Mouse (Mus musculus): ENCODE results near the gene Spa17. TPM values are rescaled to one million over a fixed set of nuclear protein-coding genes. Genes with fewer than 3 reads are reported as not detected.

Spa17 gene
- polyA plus RNA-seq, 1 experiment from 2014 or later, result 7.3 TPM

DNA sequence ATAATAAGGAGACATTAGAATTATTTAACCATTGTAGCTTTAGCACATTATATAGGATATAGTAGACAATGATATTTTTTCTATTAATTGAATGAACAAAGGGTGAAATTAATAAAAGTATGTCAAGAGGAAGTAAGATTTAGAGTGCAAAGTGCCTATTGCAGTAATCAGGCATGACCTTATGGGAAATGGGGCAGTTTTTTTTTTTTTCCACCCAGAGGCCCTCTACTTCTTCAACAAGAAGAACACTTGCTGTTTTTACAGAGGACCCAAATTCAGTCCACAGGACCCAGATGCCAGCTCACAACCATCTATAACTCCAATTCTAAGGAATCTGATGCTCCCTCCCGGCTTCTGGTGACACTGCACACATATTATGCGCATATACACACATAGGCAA is 52.9 kb downstream of the Spa17 start:
- no peak overlapping the region for H3K9ac ChIP-seq (ENCODE audit: low read length)
- no peaks in the 10 kb centered on the region for H3K27me3 ChIP-seq (ENCODE audit: control insufficient read depth, insufficient read depth, low read length)
- H3K4me2 ChIP-seq (ENCODE audit: low read length), result no peak overlapping the region
- no peak overlapping the region for H3K27ac ChIP-seq (replicated peaks in 1 of 2; ENCODE audit: control insufficient read depth in 1 of 2, insufficient read depth in 1 of 2, low read depth in 2 of 2, low read length in 2 of 2)
- no peaks in the 10 kb centered on the region for H3K36me3 ChIP-seq (ENCODE audit: control insufficient read depth, insufficient read depth, low read length)
- 86% methylated on average over 2 of the region's 2 CpGs for WGBS
- H3K4me1 ChIP-seq (ENCODE audit: control insufficient read depth in 2 of 2, insufficient read depth in 2 of 2, low read length in 2 of 2), result no peaks in the 10 kb centered on the region
- no peak for ATAC-seq (ENCODE audit: insufficient number of reproducible peaks, insufficient read depth, low FRiP score, low read depth)
- H3K9me3 ChIP-seq (ENCODE audit: control insufficient read depth, low read length), result no peaks in the 10 kb centered on the region
- H3K4me3 ChIP-seq (ENCODE audit: control insufficient read depth in 1 of 2, insufficient read depth in 1 of 2, low read depth in 1 of 2, low read length in 2 of 2), result no peak overlapping the region

DNA sequence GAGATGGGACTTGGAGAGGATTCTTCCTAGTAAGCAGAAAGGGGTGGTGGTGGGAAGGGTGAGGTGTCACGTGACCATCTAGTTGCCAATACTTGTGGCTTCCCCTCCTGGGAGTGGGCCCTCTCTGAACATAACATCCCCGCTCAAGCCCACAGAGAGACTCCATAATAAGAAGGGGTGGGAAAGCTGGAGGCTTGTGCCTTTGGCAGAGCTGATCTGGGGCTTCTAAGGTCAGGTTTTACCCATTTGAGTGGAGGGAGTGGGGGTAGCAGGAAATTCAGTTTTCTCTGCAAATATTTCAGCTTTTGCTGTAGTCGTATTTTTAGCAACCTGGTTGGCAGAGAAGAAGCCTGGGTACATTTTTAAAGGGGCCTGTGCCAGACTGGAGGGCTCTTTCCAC is 57.2 kb downstream of the Spa17 start:
- no peak for ATAC-seq (ENCODE audit: insufficient number of reproducible peaks, insufficient read depth, low FRiP score, low read depth)
- H3K9me3 ChIP-seq (ENCODE audit: control insufficient read depth, low read length), result no peaks in the 10 kb centered on the region
- no peak overlapping the region for H3K4me3 ChIP-seq (ENCODE audit: control insufficient read depth in 1 of 2, insufficient read depth in 1 of 2, low read depth in 1 of 2, low read length in 2 of 2)
- H3K4me1 ChIP-seq (ENCODE audit: control insufficient read depth in 2 of 2, insufficient read depth in 2 of 2, low read length in 2 of 2), result peaks cover 10 to 18% of the 10 kb centered on the region in 2 experiments; a peak in 3 of 4 replicates
- no peak overlapping the region for H3K4me2 ChIP-seq (ENCODE audit: low read length)
- WGBS, result 78% methylated on average over 3 of the region's 3 CpGs
- no peak overlapping the region for H3K9ac ChIP-seq (ENCODE audit: low read length)
- no peak overlapping the region for H3K27ac ChIP-seq (replicated peaks in 1 of 2; ENCODE audit: control insufficient read depth in 1 of 2, insufficient read depth in 1 of 2, low read depth in 2 of 2, low read length in 2 of 2)
- peaks cover 31% of the 10 kb centered on the region for H3K27me3 ChIP-seq (ENCODE audit: control insufficient read depth, insufficient read depth, low read length)
- no peaks in the 10 kb centered on the region for H3K36me3 ChIP-seq (ENCODE audit: control insufficient read depth, insufficient read depth, low read length)

DNA sequence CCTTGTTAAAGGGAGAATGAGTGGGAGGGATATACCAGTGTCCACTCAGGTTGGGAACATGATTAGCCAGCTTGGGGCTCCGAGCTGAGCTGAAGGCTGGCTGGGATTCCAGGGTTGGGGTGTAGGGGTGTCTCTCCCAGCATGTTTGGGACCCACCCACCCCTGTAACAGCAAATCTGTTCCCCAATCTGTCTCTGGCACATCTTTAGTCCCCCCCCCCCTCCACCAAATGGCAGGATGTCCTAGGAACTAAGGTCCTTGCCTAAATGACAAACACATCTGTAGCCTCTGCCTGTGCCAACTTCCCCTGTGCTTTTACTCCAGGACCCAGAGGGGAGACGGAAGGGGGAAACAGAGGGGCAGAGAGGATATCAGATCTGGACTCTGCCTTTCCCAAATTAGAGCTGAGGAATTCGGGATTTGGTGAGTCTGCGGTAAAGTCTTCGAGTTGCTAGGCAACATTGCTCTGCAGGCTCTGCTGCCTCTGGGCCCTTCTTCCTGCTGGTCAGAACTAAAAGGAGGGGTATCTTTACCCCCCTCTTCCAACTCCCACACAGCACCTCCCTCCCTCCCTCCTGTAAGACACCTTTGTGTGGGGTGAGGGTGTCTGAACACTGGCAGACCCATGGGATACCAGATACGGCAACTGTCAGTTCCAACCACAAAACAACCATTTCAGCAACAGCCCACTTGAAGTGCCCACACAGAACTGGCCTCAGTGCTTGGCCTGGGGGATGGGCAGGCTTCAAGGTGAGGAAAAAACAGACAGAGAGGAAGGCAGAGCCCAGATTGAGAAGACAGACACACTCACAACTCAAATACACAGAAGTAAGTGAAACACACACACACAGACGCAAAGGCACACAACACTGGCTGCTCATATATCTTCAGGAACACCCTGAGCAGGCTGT is 58.4 kb downstream of the Spa17 start, which contains the start of gene Siae:
Siae (plus strand) TSS at position 861 of the 911 bp plus-strand sequence.
- no peak for ATAC-seq (ENCODE audit: insufficient number of reproducible peaks, insufficient read depth, low FRiP score, low read depth)
- H3K9ac ChIP-seq (ENCODE audit: low read length), result no peak within 1 kb of the TSS
- H3K27me3 ChIP-seq (ENCODE audit: control insufficient read depth, insufficient read depth, low read length), result peaks cover 44% of the 10 kb centered on the region
- no peak within 1 kb of the TSS for H3K27ac ChIP-seq (replicated peaks in 1 of 2; ENCODE audit: control insufficient read depth in 1 of 2, insufficient read depth in 1 of 2, low read depth in 2 of 2, low read length in 2 of 2)
- peaks cover 10 to 18% of the 10 kb centered on the region in 2 experiments; a peak in 3 of 4 replicates for H3K4me1 ChIP-seq (ENCODE audit: control insufficient read depth in 2 of 2, insufficient read depth in 2 of 2, low read length in 2 of 2)
- WGBS, result 25% methylated on average over 7 of the region's 7 CpGs
- no peaks in the 10 kb centered on the region for H3K36me3 ChIP-seq (ENCODE audit: control insufficient read depth, insufficient read depth, low read length)
- no peaks in the 10 kb centered on the region for H3K9me3 ChIP-seq (ENCODE audit: control insufficient read depth, low read length)
- H3K4me3 ChIP-seq (ENCODE audit: control insufficient read depth in 1 of 2, insufficient read depth in 1 of 2, low read depth in 1 of 2, low read length in 2 of 2), result no peak within 1 kb of the TSS
- no peak within 1 kb of the TSS for H3K4me2 ChIP-seq (ENCODE audit: low read length)

DNA sequence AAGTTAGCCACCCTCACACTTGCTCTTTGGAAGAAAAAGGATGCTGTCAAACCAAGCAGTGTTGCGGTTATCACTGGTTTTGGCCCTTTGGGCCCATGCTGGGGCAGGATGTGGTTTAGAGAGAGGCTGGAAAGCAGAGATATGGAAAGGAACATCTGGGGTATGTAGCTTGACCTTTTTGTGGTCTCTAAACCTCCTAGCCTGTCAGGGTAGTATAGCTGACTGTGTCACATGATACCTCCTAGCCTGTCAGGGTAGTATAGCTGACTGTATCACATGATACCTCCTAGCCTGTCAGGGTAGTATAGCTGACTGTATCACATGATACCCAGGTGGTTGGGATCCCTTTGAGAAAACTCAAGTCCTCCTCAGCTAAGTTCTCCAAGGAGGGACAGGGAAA is 59.2 kb downstream of the Spa17 start:
- H3K27me3 ChIP-seq (ENCODE audit: control insufficient read depth, insufficient read depth, low read length), result peaks cover 47% of the 10 kb centered on the region
- no peak for ATAC-seq (ENCODE audit: insufficient number of reproducible peaks, insufficient read depth, low FRiP score, low read depth)
- no peak overlapping the region for H3K27ac ChIP-seq (replicated peaks in 1 of 2; ENCODE audit: control insufficient read depth in 1 of 2, insufficient read depth in 1 of 2, low read depth in 2 of 2, low read length in 2 of 2)
- H3K4me3 ChIP-seq (ENCODE audit: control insufficient read depth in 1 of 2, insufficient read depth in 1 of 2, low read depth in 1 of 2, low read length in 2 of 2), result no peak overlapping the region
- no peak overlapping the region for H3K4me2 ChIP-seq (ENCODE audit: low read length)
- no peaks in the 10 kb centered on the region for H3K9me3 ChIP-seq (ENCODE audit: control insufficient read depth, low read length)
- H3K4me1 ChIP-seq (ENCODE audit: control insufficient read depth in 2 of 2, insufficient read depth in 2 of 2, low read length in 2 of 2), result peaks cover 10 to 18% of the 10 kb centered on the region in 2 experiments; a peak in 3 of 4 replicates
- H3K9ac ChIP-seq (ENCODE audit: low read length), result no peak overlapping the region
- 76% methylated on average over 1 of the region's 1 CpGs for WGBS
- H3K36me3 ChIP-seq (ENCODE audit: control insufficient read depth, insufficient read depth, low read length), result no peaks in the 10 kb centered on the region

Other genes starting within 250 kb of the Spa17 start
- gene Hepacam, start 246.4 kb downstream of the Spa17 start, polyA plus RNA-seq (2014; fragmentation: Nextera tagmentation; extraction: Ambion mirVana), result not detected in 2 replicates
- gene Robo4, start 211.8 kb downstream of the Spa17 start, polyA plus RNA-seq (2014; fragmentation: Nextera tagmentation; extraction: Ambion mirVana), result 10.4 and 11.3 TPM in 2 replicates
- gene Robo3, start 180.5 kb downstream of the Spa17 start, polyA plus RNA-seq (2014; fragmentation: Nextera tagmentation; extraction: Ambion mirVana), result 0.15 and 0.16 TPM in 2 replicates
- gene Msantd2, start 124.4 kb downstream of the Spa17 start, polyA plus RNA-seq (2014; fragmentation: Nextera tagmentation; extraction: Ambion mirVana), result 13.8 and 17.5 TPM in 2 replicates
- 78.2 and 81.9 TPM in 2 replicates for gene Esam, start 85.6 kb downstream of the Spa17 start, polyA plus RNA-seq (2014; fragmentation: Nextera tagmentation; extraction: Ambion mirVana)
- gene Vsig2, start 74.5 kb downstream of the Spa17 start, polyA plus RNA-seq (2014; fragmentation: Nextera tagmentation; extraction: Ambion mirVana), result 0.74 and 1.6 TPM in 2 replicates
- gene Nrgn, start 60.8 kb downstream of the Spa17 start, polyA plus RNA-seq (2014; fragmentation: Nextera tagmentation; extraction: Ambion mirVana), result 3.5 and 3.8 TPM in 2 replicates
- 12.0 and 12.7 TPM in 2 replicates for gene Siae, start 58.0 kb downstream of the Spa17 start, polyA plus RNA-seq (2014; fragmentation: Nextera tagmentation; extraction: Ambion mirVana)
- 113 and 126 TPM in 2 replicates for gene Tbrg1, start 43.6 kb upstream of the Spa17 start, polyA plus RNA-seq (2014; fragmentation: Nextera tagmentation; extraction: Ambion mirVana)
- gene Panx3, start 55.5 kb upstream of the Spa17 start, polyA plus RNA-seq (2014; fragmentation: Nextera tagmentation; extraction: Ambion mirVana), result not detected in 2 replicates
- gene Olfr160, start 102.5 kb upstream of the Spa17 start, polyA plus RNA-seq (2014; fragmentation: Nextera tagmentation; extraction: Ambion mirVana), result not detected in 2 replicates
- gene Olfr874, start 131.4 kb upstream of the Spa17 start, polyA plus RNA-seq (2014; fragmentation: Nextera tagmentation; extraction: Ambion mirVana), result not detected in 2 replicates
- gene Olfr875, start 158.1 kb upstream of the Spa17 start, polyA plus RNA-seq (2014; fragmentation: Nextera tagmentation; extraction: Ambion mirVana), result not detected in 2 replicates
- not detected in 2 replicates for gene Olfr876, start 189.3 kb upstream of the Spa17 start, polyA plus RNA-seq (2014; fragmentation: Nextera tagmentation; extraction: Ambion mirVana)
- not detected in 2 replicates for gene Olfr877, start 240.5 kb upstream of the Spa17 start, polyA plus RNA-seq (2014; fragmentation: Nextera tagmentation; extraction: Ambion mirVana)